Mouse (Mus musculus) adrenal gland, adult 8-10 months (tissue): ENCODE data around the gene Msmp. TPM values are rescaled to one million over a fixed set of nuclear protein-coding genes. Genes with fewer than 3 reads are reported as not detected.
A peak's percentile ranks its signal among the peaks of the same experiment; 100 is the strongest.

Experiments
- DNase-seq: peaks from one replicate; pipeline ENCODE4 v3.0.0; 2022
- total RNA-seq, 4 experiments: library from RNA; stranded (reverse); gene quantifications; 2 replicates each; pipeline ENCODE4 v1.2.4; 2022

Msmp gene
- total RNA-seq, 4 experiments from 2014 or later = 2.0 to 2.7 (median 2.4) TPM

DNA sequence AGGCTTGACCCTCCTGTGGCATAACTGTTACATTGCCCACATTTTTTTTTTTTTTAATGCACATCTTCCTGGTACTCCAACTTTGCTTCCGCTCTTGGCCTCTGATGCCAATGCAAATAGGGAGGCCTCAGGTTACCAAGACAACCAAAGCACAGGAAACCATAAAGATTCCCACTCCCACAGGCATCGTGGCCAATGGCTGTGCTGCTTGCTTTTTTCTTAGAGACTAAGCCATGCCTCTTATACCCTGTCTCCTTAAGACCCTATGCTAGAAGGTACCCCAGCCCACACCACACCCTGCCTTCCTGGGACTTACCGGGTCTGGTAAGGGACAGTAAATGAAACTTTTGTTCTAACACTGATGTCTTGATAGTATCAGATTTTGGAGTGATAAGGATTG lies 9.2 kb upstream of the Msmp start:
- no peak for DNase-seq

DNA sequence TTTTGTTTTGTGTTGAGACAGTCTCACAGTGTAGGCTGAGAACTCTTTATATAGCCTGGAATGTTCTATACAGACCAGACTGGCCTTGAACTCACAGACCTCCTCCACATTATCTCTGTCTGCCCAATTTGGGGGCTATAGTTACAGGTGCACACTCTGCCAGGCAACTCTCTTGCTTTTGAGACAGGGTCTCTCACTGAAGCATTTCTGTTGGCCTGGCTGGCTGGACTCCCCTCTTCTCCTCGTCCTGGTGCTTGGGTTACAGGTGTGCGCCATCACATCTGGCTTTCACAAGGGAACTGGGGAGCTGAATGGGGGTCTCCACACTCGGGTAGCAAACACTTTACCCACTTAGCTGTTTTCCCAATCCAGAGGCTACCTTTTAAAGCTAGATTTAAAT lies 7.7 kb upstream of the Msmp start:
- DNase-seq = no peak

DNA sequence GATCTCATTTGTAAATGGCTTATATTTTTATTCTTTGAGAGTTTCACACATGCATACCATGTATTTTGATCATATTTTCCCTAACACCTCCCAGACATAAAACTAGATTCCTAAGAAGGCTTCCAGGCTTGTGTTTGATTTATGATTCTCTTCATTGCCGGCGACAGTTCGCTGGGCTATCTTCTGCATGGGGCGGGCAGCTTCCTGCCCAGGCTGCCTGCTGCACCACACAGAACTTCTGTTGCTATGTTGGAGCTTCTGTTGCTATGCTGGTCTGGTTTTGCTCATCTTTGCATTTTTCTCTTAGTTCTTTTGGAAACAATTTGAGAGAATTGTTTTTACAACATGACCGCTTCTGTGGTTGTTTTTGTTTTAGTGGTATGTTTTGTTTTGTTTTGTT lies 7.2 kb upstream of the Msmp start:
- DNase-seq = no peak

DNA sequence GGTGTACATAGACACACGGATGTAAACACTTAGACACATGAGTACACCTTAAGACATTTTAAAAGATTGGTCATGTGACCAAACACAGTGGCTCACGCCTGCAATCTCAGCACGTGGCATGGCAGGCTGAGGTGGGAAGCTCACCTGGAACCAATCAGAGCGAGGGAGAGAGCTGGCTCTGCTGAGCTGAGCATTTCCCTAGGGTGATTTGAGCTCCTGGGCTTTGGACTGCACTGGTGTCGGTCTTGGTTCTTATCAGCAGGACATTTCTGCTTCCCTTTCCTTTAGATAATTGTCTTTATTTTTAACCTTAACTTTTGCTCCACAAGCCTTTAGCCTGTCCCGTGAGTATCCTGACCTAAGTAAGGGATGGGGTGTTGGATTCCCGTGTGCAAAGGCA lies 3.4 kb upstream of the Msmp start:
- DNase-seq = no peak

DNA sequence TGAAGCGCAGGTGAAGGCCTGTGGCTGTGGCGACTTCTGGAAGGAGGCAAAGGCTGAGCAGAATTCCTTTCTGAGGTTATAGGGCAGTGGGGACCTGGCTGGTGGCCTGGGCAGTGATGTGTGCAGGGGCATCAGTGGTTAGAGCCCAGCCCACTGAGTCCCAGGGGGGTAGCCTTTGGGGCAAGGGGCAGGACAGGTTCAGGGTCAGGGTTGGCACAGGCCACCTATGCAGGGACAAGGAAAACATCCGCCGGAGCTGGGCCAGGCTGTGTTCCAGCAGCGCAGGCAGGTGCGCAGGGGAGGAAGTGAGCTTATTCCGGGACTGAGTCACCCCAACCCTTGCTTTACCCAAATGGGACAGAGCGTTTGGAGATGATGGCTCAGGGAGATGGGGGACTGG lies 2.1 kb upstream of the Msmp start:
- no peak for DNase-seq

DNA sequence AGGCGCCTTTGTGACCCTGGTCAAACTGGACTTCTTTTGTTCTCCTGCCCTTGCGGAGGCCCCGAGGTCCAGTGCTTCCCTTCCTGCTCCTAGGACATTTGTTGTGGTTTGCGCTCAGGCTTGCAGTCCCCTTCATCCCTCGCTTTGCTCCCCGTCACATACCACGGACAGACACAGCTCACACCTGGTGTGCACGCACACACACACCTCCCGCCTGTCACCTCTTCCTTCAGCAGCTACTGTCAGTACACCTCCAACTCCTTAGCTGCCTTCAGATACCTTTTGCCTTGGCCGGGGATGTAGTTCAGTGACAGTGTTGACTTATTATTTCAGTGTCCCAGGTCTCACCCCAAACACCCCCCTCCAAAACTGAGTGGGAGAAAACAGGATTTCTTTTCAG lies 1.4 kb upstream of the Msmp start:
- DNase-seq = no peak

DNA sequence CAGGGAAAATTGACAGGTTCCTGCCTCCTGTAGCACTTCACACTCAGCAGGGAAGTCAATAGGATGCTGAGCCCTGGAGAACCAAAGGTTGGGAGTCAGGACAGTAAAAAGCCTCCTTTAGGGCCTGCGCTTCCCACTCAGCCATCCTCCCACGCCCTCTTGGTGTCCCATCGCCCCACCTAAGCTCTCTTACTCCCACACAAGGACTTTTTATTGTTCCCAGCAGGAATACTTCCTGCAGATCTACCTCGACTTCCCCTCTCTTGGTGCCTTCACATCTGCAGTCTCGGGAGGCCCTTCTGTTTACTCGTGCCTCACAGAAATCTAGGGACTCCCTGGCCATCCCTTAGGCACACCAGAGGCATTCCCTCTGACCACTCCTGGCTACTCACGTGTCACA lies 873 bp downstream of the Msmp start:
- no peak for DNase-seq

DNA sequence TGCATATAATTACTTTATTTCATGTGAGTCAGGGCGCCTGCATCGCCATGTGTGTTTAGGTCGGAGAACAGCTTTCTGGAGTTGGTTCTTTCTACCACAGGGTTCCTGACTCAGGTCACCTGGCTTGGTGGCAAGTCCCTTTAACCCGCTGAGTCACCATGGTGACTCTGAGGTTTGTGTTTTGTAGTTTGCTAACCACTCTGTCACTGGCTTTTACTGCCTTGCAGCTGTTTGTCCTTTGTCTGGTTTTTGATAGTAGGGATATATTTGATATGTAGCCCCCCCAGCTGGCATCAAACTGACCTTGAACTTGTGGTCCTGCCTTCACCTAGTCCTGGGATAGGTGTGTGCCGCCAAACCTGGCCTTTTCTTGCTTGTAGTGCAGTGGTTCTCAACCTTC lies 2.1 kb downstream of the Msmp start:
- DNase-seq = no peak

DNA sequence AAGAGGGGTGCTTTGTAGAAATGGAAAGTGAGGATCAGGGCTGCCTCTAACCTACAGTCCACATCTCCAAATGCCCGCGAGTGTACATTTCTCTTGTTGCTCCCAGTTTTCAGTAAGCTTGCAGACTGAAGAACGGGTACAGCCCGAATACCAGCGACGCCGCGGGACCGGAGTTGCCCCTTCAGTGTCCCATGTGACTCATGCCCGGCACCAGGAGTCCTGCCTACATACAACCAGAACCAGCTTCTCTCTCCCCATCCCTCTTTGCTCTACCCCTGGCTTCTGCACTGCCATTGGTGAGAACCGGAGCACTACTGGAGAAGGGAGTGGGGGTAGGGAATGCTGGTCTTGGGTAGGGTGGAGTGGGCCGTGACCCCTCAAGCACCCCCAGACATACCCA lies 2.9 kb downstream of the Msmp start:
- no peak for DNase-seq

DNA sequence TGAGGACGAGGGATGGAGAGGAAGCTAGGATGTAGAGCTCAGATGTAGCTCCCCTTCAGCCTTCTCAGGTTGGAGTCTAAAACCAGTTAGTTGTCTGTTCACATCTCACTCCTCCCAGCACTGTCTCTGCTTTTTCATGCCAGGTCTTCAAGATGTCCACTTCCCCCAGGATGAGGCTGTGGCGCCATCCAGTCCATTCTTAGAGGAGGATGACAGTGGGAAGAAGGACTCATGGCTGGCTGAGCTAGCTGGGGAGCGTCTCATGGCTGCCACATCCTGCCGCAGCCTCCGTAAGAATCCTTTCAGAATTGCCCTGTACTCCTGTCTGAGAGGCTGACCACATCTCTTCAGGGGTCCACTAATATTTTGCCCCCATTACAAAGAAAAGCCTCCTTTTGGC lies 3.6 kb downstream of the Msmp start:
- DNase-seq = no peak

DNA sequence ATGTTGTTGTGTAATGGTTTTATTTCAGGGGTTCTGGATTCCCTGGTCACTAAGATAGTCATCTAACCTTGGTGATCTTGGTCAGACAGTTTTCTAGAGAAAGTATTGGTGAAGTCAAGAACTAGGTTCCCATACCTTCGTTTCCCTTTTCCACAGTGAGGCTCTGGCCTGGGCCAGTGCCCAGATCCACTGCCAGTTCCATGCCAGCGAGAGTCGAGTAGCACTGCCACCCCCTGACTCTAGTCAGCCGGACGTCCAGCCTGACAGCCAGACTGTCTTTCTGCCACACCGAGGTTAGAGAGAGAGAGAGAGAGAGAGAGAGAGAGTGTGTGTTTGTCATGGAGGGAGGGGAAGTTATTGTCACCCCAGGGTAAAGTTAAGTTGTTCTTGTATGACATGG lies 4.6 kb downstream of the Msmp start:
- DNase-seq = no peak

DNA sequence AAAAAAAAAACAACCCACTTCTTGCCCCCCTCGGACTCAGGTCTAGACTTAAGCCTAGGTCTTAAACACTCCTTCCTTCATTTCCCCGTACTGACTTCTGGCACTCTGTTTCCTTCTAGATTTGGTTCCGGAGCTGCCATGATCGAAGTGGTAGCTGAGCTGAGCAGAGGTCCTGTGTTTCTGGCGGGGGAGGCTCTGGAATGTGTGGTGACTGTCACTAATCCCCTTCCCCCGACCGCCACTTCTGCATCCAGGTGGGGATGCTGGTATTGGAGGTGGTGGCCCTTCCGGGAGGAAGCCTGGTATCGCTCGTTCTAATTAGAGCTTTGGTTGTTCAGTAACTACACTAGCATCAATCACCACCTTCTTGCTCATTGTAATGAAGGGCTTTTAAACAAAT lies 5.0 kb downstream of the Msmp start:
- no peak for DNase-seq

DNA sequence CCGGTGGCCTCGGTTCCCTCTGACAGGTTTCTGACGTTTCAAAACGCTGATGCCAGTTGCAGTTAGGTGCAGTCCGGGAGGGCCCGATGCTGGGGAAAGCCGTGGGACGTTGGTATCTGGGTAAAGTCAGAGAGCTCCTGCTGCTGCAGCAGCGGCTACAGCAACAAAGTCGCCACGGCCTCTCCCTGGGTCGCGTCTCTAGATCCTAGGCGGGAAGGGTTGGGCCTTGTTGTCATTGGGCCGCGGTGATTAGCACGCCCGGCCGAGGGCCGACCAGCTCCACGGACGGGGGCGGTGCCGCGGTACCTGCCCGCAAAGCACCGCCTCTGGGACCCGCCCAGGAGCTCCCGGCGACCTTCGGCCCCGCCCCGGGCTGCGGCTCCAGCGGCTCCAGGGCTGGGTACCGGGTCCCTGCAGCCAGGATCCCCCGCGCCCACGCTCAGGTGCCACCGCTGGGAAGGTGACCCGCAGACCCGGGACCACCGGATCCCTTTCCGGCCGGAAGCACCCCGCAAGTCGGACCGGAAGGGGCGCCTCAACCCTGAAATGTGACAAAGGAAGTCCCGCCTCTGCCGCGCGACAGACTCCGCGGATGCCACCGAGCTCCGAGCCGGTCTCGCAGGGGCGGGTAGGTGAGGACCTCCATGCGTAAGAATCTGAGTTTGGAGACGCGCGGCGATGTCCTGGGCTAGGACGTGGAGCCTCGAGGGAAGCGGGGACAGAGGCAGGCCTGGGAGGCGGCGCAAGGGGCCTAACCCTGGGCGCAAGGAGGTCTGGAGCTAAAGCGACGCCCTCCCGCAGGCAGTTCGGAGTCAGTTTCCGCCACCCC lies 5.7 kb downstream of the Msmp start, which contains the start of the genes Rgp1 and Gba2:
Gene Rgp1, plus strand, starts transcription at position 340 of the 829 bp plus-strand sequence.
Gene Gba2, minus strand, starts transcription at position 498 of the 829 bp plus-strand sequence.
- peak; percentile 88 for DNase-seq

DNA sequence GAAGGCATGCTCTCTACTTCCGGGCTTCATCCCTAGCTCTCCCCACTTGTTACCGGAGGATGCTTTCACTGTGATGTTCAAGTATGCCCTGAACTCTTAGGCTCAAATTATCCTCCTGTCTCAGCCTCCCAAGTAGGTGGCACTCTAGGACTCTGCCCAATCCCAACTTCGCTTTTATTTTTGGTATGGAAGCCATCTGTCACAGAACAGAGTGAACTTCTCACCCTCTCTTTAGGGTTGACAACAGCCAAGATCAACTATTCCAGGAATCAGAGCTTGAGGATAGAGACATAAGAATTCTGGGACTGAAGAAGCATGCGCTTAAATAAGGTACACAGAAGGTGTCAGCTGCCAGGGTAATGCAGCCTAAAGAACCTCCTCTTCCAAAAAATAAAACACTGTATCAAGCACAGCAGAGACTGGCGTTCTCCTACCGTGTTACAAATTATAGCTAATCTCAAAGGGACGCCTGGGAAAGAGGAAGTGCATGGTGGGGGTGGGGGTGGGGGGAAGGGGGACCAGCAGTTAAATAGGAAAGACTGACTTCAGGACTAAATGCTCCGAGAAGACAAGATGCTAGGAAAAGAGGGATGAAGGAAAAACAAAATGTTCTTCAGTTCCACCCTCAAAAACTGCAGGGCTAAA lies 6.9 kb downstream of the Msmp start:
- DNase-seq = no peak

DNA sequence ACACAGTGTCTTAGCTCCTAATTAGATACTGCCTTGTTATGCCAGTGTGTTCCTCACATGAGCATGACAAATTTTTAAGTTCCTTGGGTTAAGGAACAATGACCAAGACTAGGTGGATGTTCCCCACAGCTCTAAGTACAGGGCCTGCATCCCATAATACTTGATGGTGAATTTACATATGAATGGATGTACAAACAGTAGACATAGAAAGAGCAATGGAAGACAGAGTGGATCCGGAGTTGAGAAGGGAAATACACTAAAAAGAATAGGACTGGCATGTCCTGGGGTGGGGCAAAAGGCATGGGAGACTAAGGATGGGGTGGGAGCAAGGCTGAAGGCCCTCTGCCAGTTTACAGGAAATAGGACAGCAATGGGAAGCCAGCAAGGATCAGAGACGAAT lies 8.9 kb downstream of the Msmp start:
- no peak for DNase-seq

DNA sequence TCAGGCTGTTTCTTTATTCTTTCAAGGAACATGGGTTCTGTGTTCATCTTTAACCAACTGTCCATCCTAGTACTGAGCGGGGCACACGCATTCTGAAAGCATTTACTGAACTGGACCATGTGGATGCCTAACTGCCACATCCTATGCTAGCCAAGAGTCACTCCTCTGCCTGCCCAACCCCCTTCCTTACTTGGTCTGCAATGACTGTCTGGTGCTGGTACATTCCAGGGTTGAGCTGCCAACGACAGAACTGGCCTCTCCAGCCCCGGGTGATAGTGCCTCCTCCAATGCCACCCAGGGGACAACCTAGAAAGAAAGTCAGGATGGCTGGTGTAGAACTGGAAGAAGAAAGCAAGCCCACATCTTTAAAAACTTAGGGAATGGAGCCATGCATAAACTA lies 10.7 kb downstream of the Msmp start:
- DNase-seq = no peak

DNA sequence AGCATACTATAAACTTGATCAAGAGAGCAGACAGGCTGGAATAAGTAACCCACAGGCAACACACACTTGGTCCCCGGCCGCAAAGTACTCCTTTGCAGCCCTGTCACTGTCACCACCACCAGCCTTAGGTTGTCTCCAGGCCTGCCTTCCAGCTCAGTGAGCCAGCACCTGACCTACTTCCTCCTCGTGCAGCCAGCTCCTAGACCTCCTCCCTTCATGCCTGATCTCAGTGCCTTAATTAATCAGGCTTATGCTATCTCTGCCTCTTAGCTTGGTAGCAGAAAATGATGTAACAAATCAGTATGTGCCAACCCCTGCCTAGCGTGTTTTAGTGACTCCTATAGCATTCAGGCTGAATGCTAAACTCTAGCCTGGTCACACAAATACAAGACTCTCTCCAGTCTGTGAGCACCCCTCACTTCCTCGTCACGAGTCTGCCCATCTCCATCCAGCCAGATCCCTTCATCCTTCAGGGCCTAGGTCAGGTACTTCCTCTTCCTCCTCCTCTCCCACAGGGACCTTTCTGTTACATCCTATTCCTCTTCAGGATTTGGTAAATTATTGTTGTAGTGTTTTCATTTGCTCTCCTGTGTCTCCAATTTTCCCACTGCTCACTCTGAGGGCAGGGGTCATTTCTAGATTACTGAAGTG lies 12.8 kb downstream of the Msmp start:
- DNase-seq = no peak

DNA sequence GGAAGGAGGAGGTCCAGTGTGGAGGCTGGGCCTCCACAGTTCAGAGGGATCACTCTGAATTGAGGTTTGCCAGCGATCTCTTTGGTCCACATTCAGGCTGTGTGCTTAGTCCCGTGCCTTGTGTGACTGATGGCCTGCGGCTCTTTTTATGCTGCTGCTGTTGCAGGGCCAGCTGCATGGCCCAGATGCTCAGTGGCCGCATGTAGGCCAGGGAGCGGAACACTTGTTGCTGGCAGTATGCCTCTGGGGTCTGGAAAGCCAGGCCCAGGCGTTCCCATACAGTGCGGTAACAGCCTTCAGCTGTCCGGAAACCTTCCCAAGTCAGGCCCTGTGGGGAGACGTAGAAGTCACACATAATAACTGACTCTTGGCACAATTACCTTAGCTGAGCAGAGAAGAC lies 17.2 kb downstream of the Msmp start:
- no peak for DNase-seq

DNA sequence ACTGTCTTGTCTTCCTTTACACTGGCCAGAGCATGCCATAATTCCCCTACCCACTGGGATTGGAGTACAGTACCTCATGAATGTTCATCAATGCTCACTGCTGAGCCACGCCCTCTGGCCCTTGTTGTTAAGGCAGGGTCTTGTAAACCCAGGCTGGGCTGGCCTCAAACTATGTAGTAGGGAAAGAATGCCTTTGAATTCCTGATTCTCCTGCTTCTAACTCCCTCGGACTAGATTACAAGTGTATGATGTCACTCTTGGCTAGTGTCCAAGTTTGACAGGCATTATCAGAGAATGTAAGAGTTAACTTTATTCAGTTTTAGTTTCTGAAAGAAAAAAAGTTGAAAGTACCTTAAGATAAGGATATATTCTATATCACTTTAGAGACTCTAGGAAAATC lies 20.1 kb downstream of the Msmp start:
- no peak for DNase-seq

DNA sequence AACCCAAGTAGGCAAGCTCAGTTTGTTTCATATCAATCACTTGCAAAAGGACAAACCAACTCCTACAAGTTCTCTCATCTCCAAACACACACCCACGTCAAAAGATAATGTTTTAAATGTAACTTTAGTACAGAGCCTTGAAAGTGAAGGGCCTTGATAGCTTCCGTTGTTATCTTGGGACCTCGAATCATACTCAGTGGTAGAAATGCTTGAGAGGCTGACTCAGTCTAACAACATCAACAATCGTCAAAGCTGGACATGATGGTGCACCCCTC lies 20.8 kb downstream of the Msmp start:
- DNase-seq = no peak

DNA sequence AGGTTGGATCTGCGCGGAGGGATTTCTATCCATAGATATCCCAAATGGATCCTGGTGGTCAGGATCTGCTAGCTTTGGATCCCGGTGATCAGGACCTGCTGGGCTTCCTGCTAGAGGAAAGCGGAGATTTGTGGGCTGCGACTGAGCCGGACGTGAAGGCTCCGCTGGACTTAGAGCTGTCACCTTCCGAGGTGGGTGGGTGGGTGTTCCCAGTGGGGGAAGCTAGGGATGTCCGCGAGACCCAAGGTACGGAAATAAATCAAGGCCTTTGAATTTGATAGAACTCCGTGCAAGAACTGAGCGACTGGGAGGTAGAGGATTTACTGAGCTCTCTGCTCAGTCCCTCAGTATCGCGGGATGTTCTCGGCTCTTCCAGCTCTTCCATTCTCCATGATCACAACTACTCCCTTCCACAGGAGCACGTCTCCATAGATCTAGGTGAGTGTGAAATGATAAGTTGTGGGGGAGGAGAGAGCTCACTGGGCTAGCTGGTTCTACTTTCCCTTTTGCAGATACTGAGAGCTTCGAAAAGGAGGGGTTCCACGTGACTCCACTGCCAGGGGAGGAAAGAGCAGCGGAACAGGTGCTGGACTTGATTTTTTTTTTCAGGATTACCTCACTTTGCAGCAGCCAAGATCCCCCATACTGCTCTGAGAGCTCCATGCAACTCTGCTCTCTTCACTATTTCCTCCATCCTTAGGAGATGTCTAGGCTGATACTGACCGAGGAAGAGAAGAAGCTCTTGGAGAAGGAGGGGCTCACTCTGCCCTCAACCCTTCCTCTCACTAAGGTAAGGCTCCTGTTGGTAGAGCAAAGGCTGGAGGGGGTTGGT lies 21.3 kb downstream of the Msmp start:
- no peak for DNase-seq

DNA sequence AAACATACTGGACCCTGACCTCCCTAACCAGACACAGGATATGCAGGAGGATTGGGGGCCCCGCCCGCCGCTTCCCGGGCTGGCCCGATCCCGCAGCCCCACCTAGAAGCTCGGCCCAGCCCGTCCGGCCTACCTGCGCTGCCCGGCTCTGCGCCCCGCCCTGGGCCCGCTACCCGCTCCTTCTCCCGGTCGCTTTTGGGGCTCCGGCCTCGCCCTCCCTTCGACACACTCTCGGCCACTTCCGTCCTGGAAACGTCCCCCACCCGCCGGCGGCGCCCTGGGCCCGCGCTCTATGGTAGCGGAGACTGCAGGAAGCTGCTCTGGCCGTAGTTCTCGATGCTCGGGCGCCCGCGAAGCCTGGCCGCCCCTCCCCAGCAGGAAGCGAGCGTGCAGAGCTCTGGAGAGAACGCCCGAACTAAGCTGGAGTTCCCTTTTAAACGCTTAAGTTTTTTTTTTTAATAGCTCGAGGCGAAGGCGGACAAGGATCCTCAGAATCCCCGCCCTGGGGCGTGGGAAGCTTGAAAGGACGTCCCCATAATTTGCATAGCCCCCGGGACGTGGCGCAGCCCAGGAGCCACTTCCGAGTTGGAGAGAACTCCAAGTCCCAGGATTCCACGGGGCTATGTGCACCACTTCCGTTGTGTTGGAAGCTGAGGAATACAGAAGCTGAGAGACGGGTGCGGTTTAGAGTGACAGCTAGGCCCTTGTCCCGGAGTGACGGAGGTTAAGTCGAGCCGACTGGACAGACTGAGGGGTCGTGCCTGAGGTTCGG lies 22.1 kb downstream of the Msmp start, which contains the start of the genes Creb3 and Tln1:
Gene Creb3, plus strand, starts transcription at position 336 of the 772 bp plus-strand sequence.
Gene Tln1, minus strand, starts transcription at position 695 of the 772 bp plus-strand sequence.
- peak; percentile 97 for DNase-seq
